Mouse (Mus musculus): Measurements from ENCODE around the gene Gm5741. TPM values are rescaled to one million over a fixed set of nuclear protein-coding genes. Genes with fewer than 3 reads are reported as not detected.
A peak's percentile ranks its signal among the peaks of the same experiment; 100 is the strongest.
"Not testable (repeated sequence)": the region's sequence is repeated elsewhere in the genome, so short reads cannot be mapped to it uniquely, and the experiment has no call there.

Gene Gm5741
- polyA plus RNA-seq, 1 experiment from 2014 or later: 1.6 TPM

DNA sequence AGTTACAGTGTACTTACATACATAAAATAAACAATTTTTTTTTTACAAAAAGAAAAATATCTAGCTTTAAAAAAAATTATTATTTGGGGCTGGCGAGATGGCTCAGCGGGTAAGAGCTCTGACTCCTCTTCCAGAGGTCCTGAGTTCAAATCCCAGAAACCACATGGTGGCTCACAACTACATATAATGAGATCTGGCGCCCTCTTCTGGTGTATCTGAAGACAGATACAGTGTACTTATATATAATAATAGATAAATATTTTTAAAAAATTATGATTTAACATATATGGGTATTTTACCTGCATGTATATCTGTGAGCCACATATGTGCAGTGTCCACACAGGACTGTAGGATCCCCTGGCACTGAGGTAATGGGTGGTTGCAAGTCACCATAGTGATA lies 18.5 kb upstream of the Gm5741 start:
- peaks cover 24% of the 10 kb centered on the region for H3K4me1 ChIP-seq
- no peak overlapping the region for H3K9ac ChIP-seq (replicated peaks)
- WGBS: 82% methylated on average over 3 of the region's 3 CpGs
- no peak overlapping the region for H3K4me2 ChIP-seq
- no peaks in the 10 kb centered on the region for H3K27me3 ChIP-seq (replicated peaks)
- no peak overlapping the region for H3K27ac ChIP-seq (replicated peaks)
- H3K36me3 ChIP-seq: peaks cover 9% of the 10 kb centered on the region; the same call in 1 of the 2 replicates
- H3K4me3 ChIP-seq (replicated peaks): no peak overlapping the region
- ATAC-seq (ENCODE audit: low FRiP score): no peak
- no peaks in the 10 kb centered on the region for H3K9me3 ChIP-seq (replicated peaks)

- 0 out of 2 replicates have a peak overlapping the region, but pooled peaks have one; percentile 5 for H3K4me2 ChIP-seq
- ATAC-seq (ENCODE audit: low FRiP score): no peak
- H3K9ac ChIP-seq (replicated peaks): no peak overlapping the region
- no peak overlapping the region for H3K27ac ChIP-seq (replicated peaks)
- WGBS: 87% methylated on average over 8 of the region's 8 CpGs
- no peaks in the 10 kb centered on the region for H3K27me3 ChIP-seq (replicated peaks)
- peaks cover 32% of the 10 kb centered on the region for H3K4me1 ChIP-seq
- peaks cover 9% of the 10 kb centered on the region; the same call in 1 of the 2 replicates for H3K36me3 ChIP-seq
- H3K4me3 ChIP-seq (replicated peaks): no peak overlapping the region
- H3K9me3 ChIP-seq (replicated peaks): no peaks in the 10 kb centered on the region
Observed at GRCm38 (mm10) chr8:85084633-85085032, 16.9 kb upstream of the Gm5741 start.

DNA sequence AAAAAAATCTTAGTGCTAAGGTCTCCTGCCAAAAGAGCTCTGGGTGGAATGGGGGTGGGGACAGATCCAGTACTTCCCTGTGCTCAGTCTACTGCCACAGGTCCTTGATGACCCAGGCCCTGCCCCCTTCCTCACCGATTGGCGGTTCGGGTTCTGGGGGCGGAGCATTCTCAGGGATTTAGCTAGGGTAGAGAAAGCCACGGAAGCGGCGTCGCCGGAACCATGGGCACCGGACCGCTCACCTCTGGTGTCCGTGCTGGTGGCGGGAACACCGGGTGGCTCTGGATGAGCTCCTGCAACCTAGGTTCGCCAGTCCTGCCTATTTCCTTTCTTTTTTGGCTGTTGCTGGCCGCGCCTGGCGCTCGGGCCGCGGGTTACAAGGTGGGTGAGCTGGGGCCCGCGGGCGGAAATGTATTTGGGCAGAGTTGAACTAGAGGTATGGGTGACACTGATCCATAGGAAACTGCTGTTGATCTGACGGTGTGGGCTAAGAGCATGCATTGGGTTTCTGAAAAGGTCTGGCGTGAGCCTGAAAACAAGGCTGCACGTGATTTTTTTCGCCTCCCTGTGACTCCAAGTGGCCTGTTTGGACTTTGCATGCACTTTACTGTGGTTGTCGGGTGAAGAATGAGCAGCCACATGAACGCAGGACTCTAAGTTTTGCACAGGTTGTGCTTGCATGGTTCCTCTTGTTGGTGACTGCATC lies 15.5 kb upstream of the Gm5741 start, which contains the start of gene Man2b1:
Man2b1 (plus strand) TSS at position 163 of the 706 bp plus-strand sequence.
- Histone ChIP-seq H3K36me3 (peaks cover 11% of the 10 kb centered on the region; the same call in 1 of the 2 replicates), H3K4me1 (peaks cover 42% of the 10 kb centered on the region), H3K4me3 (replicated peaks) (peak within 1 kb of the TSS; percentile 63), H3K4me2 (peak within 1 kb of the TSS; percentile 93), H3K27ac (replicated peaks) (peak within 1 kb of the TSS; percentile 48; the same call in 1 of the 2 replicates), H3K27me3 (replicated peaks) (no peaks in the 10 kb centered on the region), H3K9ac (replicated peaks) (peak within 1 kb of the TSS; percentile 63), H3K9me3 (replicated peaks) (no peaks in the 10 kb centered on the region)
- under 1% methylated on average over 30 of the region's 30 CpGs for WGBS
- peak; percentile 85 for ATAC-seq (ENCODE audit: low FRiP score)

DNA sequence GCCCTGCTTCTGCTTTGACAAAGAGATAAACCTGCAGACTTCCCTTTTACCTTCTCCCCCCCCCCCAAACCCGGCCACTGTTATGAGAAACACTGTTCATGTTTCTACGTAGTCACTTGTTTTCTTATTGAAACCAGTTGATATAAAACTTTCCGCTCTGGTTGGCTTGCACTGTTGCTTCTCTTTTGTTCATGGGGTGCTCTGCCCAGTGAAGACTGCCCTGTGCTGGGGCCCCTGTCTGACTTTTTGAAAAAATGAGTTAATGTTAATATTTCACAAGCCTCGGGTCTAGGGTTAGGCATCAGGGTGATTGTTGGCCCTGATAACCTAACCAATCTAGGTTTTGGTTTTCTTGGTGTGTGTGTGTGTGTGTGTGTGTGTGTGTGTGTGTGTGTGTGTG lies 14.4 kb upstream of the Gm5741 start:
- not testable (repeated sequence) for H3K4me3 ChIP-seq (replicated peaks); ATAC-seq (ENCODE audit: low FRiP score); H3K9ac ChIP-seq (replicated peaks); H3K27me3 ChIP-seq (replicated peaks); H3K9me3 ChIP-seq (replicated peaks); H3K27ac ChIP-seq (replicated peaks); H3K36me3 ChIP-seq
- Histone ChIP-seq H3K4me1 (peaks cover 42% of the 10 kb centered on the region), H3K4me2 (peak overlapping the region; percentile 93)
- WGBS: 86% methylated on average over 4 of the region's 4 CpGs

- Histone ChIP-seq H3K36me3 (peaks cover 15% of the 10 kb centered on the region), H3K27ac (replicated peaks) (peak within 1 kb of the TSS; percentile 75), H3K9me3 (replicated peaks) (no peaks in the 10 kb centered on the region), H3K27me3 (replicated peaks) (no peaks in the 10 kb centered on the region), H3K4me2 (peak within 1 kb of the TSS; percentile 93), H3K9ac (replicated peaks) (peak within 1 kb of the TSS; percentile 77), H3K4me1 (peaks cover 45% of the 10 kb centered on the region), H3K4me3 (replicated peaks) (peak within 1 kb of the TSS; percentile 58)
- WGBS: 2% methylated on average over 9 of the region's 9 CpGs
- peak; percentile 20 for ATAC-seq (ENCODE audit: low FRiP score)
Observed at GRCm38 (mm10) chr8:85081216-85081555, 13.4 kb upstream of the Gm5741 start, which contains the start of gene Wdr83. TSS of gene Wdr83 (minus strand) at chr8:85081306.

- Histone ChIP-seq H3K36me3 (peaks cover 19% of the 10 kb centered on the region), H3K9ac (replicated peaks) (peak within 1 kb of the TSS; percentile 77), H3K4me2 (peak within 1 kb of the TSS; percentile 93), H3K4me1 (peaks cover 45% of the 10 kb centered on the region), H3K27me3 (replicated peaks) (no peaks in the 10 kb centered on the region), H3K9me3 (replicated peaks) (no peaks in the 10 kb centered on the region), H3K4me3 (replicated peaks) (peak within 1 kb of the TSS; percentile 58), H3K27ac (replicated peaks) (peak within 1 kb of the TSS; percentile 75)
- no peak; the same call in 1 of the 2 replicates for ATAC-seq (ENCODE audit: low FRiP score)
- WGBS: under 1% methylated on average over 30 of the region's 30 CpGs
Observed at GRCm38 (mm10) chr8:85080532-85081215, 12.9 kb upstream of the Gm5741 start, which contains the start of gene Wdr83os. TSS of gene Wdr83os (plus strand) at chr8:85080740.

- peak overlapping the region; percentile 75 for H3K27ac ChIP-seq (replicated peaks)
- H3K27me3 ChIP-seq (replicated peaks): no peaks in the 10 kb centered on the region
- no peak for ATAC-seq (ENCODE audit: low FRiP score)
- H3K4me2 ChIP-seq: peak overlapping the region; percentile 93
- peak overlapping the region; percentile 77 for H3K9ac ChIP-seq (replicated peaks)
- WGBS: under 1% methylated on average over 25 of the region's 25 CpGs
- H3K4me3 ChIP-seq (replicated peaks): peak overlapping the region; percentile 58
- peaks cover 24% of the 10 kb centered on the region for H3K36me3 ChIP-seq
- H3K4me1 ChIP-seq: peaks cover 45% of the 10 kb centered on the region
- H3K9me3 ChIP-seq (replicated peaks): no peaks in the 10 kb centered on the region
Observed at GRCm38 (mm10) chr8:85080214-85080531, 12.4 kb upstream of the Gm5741 start.

GRCm38 (mm10) chr8:85076993-85077392 lies 9.2 kb upstream of the Gm5741 start:
- H3K9ac ChIP-seq (replicated peaks): no peak overlapping the region
- peaks cover 41% of the 10 kb centered on the region for H3K4me1 ChIP-seq
- no peak overlapping the region for H3K4me2 ChIP-seq
- H3K36me3 ChIP-seq: peaks cover 40% of the 10 kb centered on the region
- no peak for ATAC-seq (ENCODE audit: low FRiP score)
- H3K27me3 ChIP-seq (replicated peaks): no peaks in the 10 kb centered on the region
- no peak overlapping the region for H3K4me3 ChIP-seq (replicated peaks)
- no peaks in the 10 kb centered on the region for H3K9me3 ChIP-seq (replicated peaks)
- no peak overlapping the region for H3K27ac ChIP-seq (replicated peaks)
- 0% methylated on average over 2 of the region's 2 CpGs for WGBS

- Histone ChIP-seq H3K27ac (replicated peaks) (no peak overlapping the region), H3K9ac (replicated peaks) (no peak overlapping the region), H3K4me2 (no peak overlapping the region), H3K4me1 (peaks cover 37% of the 10 kb centered on the region), H3K4me3 (replicated peaks) (no peak overlapping the region), H3K27me3 (replicated peaks) (no peaks in the 10 kb centered on the region), H3K36me3 (peaks cover 40% of the 10 kb centered on the region), H3K9me3 (replicated peaks) (no peaks in the 10 kb centered on the region)
- no peak for ATAC-seq (ENCODE audit: low FRiP score)
- 78% methylated on average over 9 of the region's 9 CpGs for WGBS
Observed at GRCm38 (mm10) chr8:85076001-85076400, 8.2 kb upstream of the Gm5741 start.

- Histone ChIP-seq H3K4me3 (replicated peaks) (no peak overlapping the region), H3K27ac (replicated peaks) (no peak overlapping the region), H3K9me3 (replicated peaks) (no peaks in the 10 kb centered on the region), H3K4me1 (peaks cover 34% of the 10 kb centered on the region), H3K27me3 (replicated peaks) (no peaks in the 10 kb centered on the region), H3K36me3 (peaks cover 40% of the 10 kb centered on the region), H3K4me2 (no peak overlapping the region), H3K9ac (replicated peaks) (no peak overlapping the region; the same call in 1 of the 2 replicates)
- WGBS: 94% methylated on average over 10 of the region's 10 CpGs
- no peak for ATAC-seq (ENCODE audit: low FRiP score)
Observed at GRCm38 (mm10) chr8:85074617-85075016, 6.8 kb upstream of the Gm5741 start.

- peaks cover 30% of the 10 kb centered on the region for H3K4me1 ChIP-seq
- H3K4me2 ChIP-seq: no peak overlapping the region
- H3K9me3 ChIP-seq (replicated peaks): no peaks in the 10 kb centered on the region
- no peak overlapping the region; the same call in 1 of the 2 replicates for H3K9ac ChIP-seq (replicated peaks)
- WGBS: 90% methylated on average over 10 of the region's 10 CpGs
- H3K27ac ChIP-seq (replicated peaks): no peak overlapping the region
- peaks cover 40% of the 10 kb centered on the region for H3K36me3 ChIP-seq
- no peak overlapping the region for H3K4me3 ChIP-seq (replicated peaks)
- H3K27me3 ChIP-seq (replicated peaks): no peaks in the 10 kb centered on the region
- ATAC-seq (ENCODE audit: low FRiP score): no peak
Observed at GRCm38 (mm10) chr8:85074167-85074566, 6.4 kb upstream of the Gm5741 start.

Data from neural tube, embryonic 15.5 days (tissue).